Mouse (Mus musculus) liver, embryonic 14.5 days (tissue): Measurements from ENCODE around the gene Camsap3. TPM values are rescaled to one million over a fixed set of nuclear protein-coding genes. Genes with fewer than 3 reads are reported as not detected.

Source experiments
- ATAC-seq: fragments of 200-750 bp; cut with Nextera tagmentation; 2 replicates; pipeline ENCODE4 v1.8.0; 2017; ENCODE audit warnings: moderate number of reproducible peaks, mild to moderate bottlenecking, moderate library complexity; ENCODE audit not compliant: insufficient read depth
- DNase-seq, 3 experiments: peaks; one replicate each; pipeline ENCODE4 v3.0.0-alpha.2; 2012 to 2013; ENCODE audit warnings: low read depth in 3 of 3, low spot score in 3 of 3
- H3K27ac ChIP-seq: fragments of 300-500 bp; sonication (generic); 2 replicates; pipeline ENCODE4 v1.5.1; 2014; ENCODE audit warnings: moderate library complexity, mild to moderate bottlenecking, control low read depth, inconsistent platforms
- H3K27me3 ChIP-seq: fragments of 300-500 bp; sonication (generic); 2 replicates; pipeline ENCODE4 v1.6.1; 2014; ENCODE audit warnings: mild to moderate bottlenecking, low read length, moderate library complexity; ENCODE audit not compliant: control insufficient read depth, insufficient read depth
- H3K36me3 ChIP-seq: fragments of 300-500 bp; sonication (generic); replicated peaks from 2 replicates; pipeline ENCODE4 v1.6.1; 2014; ENCODE audit warnings: low read depth; ENCODE audit not compliant: control insufficient read depth, insufficient read depth
- H3K4me1 ChIP-seq, 2 experiments: fragments of 200-500 bp in 1 of 2; fragments of 300-500 bp in 1 of 2; sonication (generic) in 1 of 2; replicated peaks; 2 replicates each; pipeline ENCODE4 v1.6.1; 2012 to 2014; ENCODE audit warnings: antibody characterized with exemption in 1 of 2, inconsistent platforms in 1 of 2, low read length in 1 of 2; ENCODE audit not compliant: control insufficient read depth in 2 of 2, insufficient read depth in 2 of 2
- H3K4me2 ChIP-seq: fragments of 300-500 bp; sonication (generic); 2 replicates; pipeline ENCODE4 v1.6.1; 2014; ENCODE audit warnings: low read depth, mild to moderate bottlenecking, control low read depth, moderate library complexity
- H3K4me3 ChIP-seq, 2 experiments: fragments of 200-500 bp in 1 of 2; fragments of 300-500 bp in 1 of 2; sonication (generic) in 1 of 2; 2 replicates each; pipeline ENCODE4 v1.5.1; 2012 to 2014; ENCODE audit warnings: low read depth in 2 of 2, low read length in 2 of 2, mild to moderate bottlenecking in 2 of 2, control low read depth in 1 of 2, inconsistent platforms in 1 of 2, moderate library complexity in 1 of 2; ENCODE audit not compliant: insufficient read depth in 1 of 2
- H3K9ac ChIP-seq: fragments of 300-500 bp; sonication (generic); replicated peaks from 2 replicates; pipeline ENCODE4 v1.6.1; 2014; ENCODE audit warnings: mild to moderate bottlenecking, control low read depth, moderate library complexity
- H3K9me3 ChIP-seq: fragments of 300-500 bp; sonication (generic); 2 replicates; pipeline ENCODE4 v1.6.1; 2016; ENCODE audit warnings: low read length, mixed read lengths; ENCODE audit not compliant: control insufficient read depth
- CTCF ChIP-seq: IDR thresholded peaks from 2 replicates; pipeline ENCODE4 v1.5.1; 2016; ENCODE audit warnings: antibody characterized with exemption, low read depth, control low read depth
- EP300 ChIP-seq: IDR thresholded peaks from 2 replicates; pipeline ENCODE4 v1.6.1; 2016; ENCODE audit warnings: antibody characterized with exemption, low read depth
- WGBS: fragments of 180-500 bp; shearing (Covaris S2); extraction: QIAGEN DNeasy Blood & Tissue Kit; methylation state at CpG from one replicate; pipeline ENCODE4 v1.1.7; 2014; ENCODE audit not compliant: insufficient replicate concordance; 5-methylcytosine and 5-hydroxymethylcytosine counted together
- polyA plus RNA-seq, 2 experiments: library from polyadenylated mRNA; depleted of rRNA in 1 of 2; stranded (reverse) in 1 of 2; unstranded in 1 of 2; fragments of >200 nt; fragmentation: Nextera tagmentation in 1 of 2; extraction: Ambion mirVana in 1 of 2; gene quantifications; 2 replicates each; pipeline versions ENCODE4 v1.2.1 to v1.2.3; 2012 to 2014

Camsap3 gene
- polyA plus RNA-seq, 2 experiments, result 1.7 to 2.2 TPM

GRCm38 (mm10) chr8:3609046-3609815 lies 22.1 kb downstream of the Camsap3 start:
- H3K4me1 ChIP-seq, result no peaks in the 10 kb centered on the region
- WGBS, result 80% methylated on average over 12 of the region's 12 CpGs
- ATAC-seq, result no peak

GRCm38 (mm10) chr8:3609816-3610150 lies 22.7 kb downstream of the Camsap3 start:
- no peak for ATAC-seq
- Histone ChIP-seq H3K27me3 (no peaks in the 10 kb centered on the region), H3K4me1 (no peaks in the 10 kb centered on the region), H3K36me3 (peaks cover 49% of the 10 kb centered on the region), H3K4me2 (no peak overlapping the region), H3K9me3 (no peaks in the 10 kb centered on the region), H3K4me3 (no peak overlapping the region), H3K27ac (no peak overlapping the region), H3K9ac (no peak overlapping the region)
- TF ChIP-seq CTCF (no peak), EP300 (no peak)
- DNase-seq, result no peak
- 81% methylated on average over 6 of the region's 6 CpGs for WGBS

More at GRCm38 (mm10) chr8:3609046-3609815, 22.1 kb downstream of the Camsap3 start:
- DNase-seq, result no peak
- no peak overlapping the region for H3K9ac ChIP-seq
- H3K27ac ChIP-seq, result no peak overlapping the region
- TF ChIP-seq CTCF, result no peak
- TF ChIP-seq EP300, result no peak
- no peak overlapping the region for H3K4me2 ChIP-seq
- H3K4me3 ChIP-seq, result no peak overlapping the region
- peaks cover 45% of the 10 kb centered on the region for H3K36me3 ChIP-seq
- no peaks in the 10 kb centered on the region for H3K9me3 ChIP-seq
- H3K27me3 ChIP-seq, result no peaks in the 10 kb centered on the region

DNA sequence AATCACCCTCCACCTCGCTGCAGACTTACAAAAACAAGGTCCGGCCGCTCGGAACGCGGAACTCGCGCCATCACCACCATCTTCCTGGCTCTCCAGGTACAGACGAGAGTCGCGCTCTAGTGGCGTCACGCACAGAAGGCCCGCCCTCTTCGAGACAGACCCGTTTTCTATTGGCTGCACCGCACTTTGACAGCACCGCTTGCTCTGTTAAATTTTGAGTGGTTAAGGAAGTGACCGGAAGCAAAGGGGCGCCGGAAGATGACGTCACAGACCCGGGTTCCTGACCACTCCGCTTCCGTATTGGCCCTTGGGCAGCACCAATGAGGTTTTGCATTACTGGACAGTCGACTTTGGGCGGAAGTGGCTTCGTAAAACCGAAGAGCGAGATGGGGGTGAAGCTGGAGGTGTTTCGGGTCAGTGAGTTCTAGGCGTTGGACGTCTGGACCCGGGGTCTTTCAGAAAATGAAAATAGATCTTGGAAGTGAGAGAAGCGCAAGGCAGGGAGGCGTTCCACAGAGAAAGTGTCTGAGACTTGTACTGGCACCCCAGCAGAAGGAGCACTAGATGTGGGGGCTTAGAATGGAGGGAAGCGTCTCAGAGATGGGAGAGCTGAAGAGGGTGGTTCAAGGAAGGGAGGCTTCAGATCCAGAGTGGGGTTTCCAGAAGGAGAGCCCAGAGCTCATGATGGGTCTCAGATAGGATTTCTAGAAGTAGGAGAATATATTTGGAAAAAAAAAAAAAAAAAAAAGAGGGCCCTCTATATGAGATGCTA lies 34.3 kb downstream of the Camsap3 start, which contains the start of the genes Xab2 and Pet100:
Gene Xab2, minus strand, starts transcription at position 118 of the 772 bp plus-strand sequence.
Gene Pet100, plus strand, starts transcription at position 350 of the 772 bp plus-strand sequence.
- H3K4me3 ChIP-seq, result peak within 1 kb of the TSS; percentile 96 to 100
- peak; percentile 46 for TF ChIP-seq EP300
- TF ChIP-seq CTCF, result no peak
- peaks cover 8 to 13% of the 10 kb centered on the region in 2 experiments for H3K4me1 ChIP-seq
- peak within 1 kb of the TSS; percentile 82 for H3K9ac ChIP-seq
- WGBS, result under 1% methylated on average over 37 of the region's 37 CpGs
- no peaks in the 10 kb centered on the region for H3K9me3 ChIP-seq
- no peaks in the 10 kb centered on the region for H3K27me3 ChIP-seq
- peak; percentile 99 to 100 (median 100) for DNase-seq
- peaks cover 19% of the 10 kb centered on the region for H3K36me3 ChIP-seq
- ATAC-seq, result peak; percentile 97
- H3K27ac ChIP-seq, result peak within 1 kb of the TSS; percentile 19; the same call in 1 of the 2 replicates
- H3K4me2 ChIP-seq, result peak within 1 kb of the TSS; percentile 85

- H3K9ac ChIP-seq, result peak overlapping the region; percentile 72
Observed at GRCm38 (mm10) chr8:3622119-3622518, 35.0 kb downstream of the Camsap3 start.

GRCm38 (mm10) chr8:3625445-3625844 lies 38.4 kb downstream of the Camsap3 start, which contains the start of gene Pcp2:
Pcp2 (minus strand) TSS chr8:3625545.
- H3K27ac ChIP-seq, result no peak within 1 kb of the TSS
- TF ChIP-seq EP300 (no peak), CTCF (no peak)
- no peaks in the 10 kb centered on the region for H3K36me3 ChIP-seq
- no peak for DNase-seq
- WGBS, result 71% methylated on average over 1 of the region's 1 CpGs
- H3K9ac ChIP-seq, result no peak within 1 kb of the TSS
- no peak within 1 kb of the TSS for H3K4me2 ChIP-seq
- H3K9me3 ChIP-seq, result no peaks in the 10 kb centered on the region
- peaks cover 3 to 8% of the 10 kb centered on the region in 2 experiments; a peak in 3 of 4 replicates for H3K4me1 ChIP-seq
- H3K4me3 ChIP-seq, result no peak within 1 kb of the TSS
- H3K27me3 ChIP-seq, result no peaks in the 10 kb centered on the region; the same call in 1 of the 2 replicates
- no peak for ATAC-seq

More at GRCm38 (mm10) chr8:3622119-3622518, 35.0 kb downstream of the Camsap3 start:
- Histone ChIP-seq H3K27me3 (no peaks in the 10 kb centered on the region), H3K9me3 (no peaks in the 10 kb centered on the region), H3K4me1 (peaks cover 8 to 13% of the 10 kb centered on the region in 2 experiments), H3K36me3 (peaks cover 14% of the 10 kb centered on the region), H3K4me2 (peak overlapping the region; percentile 85), H3K27ac (no peak overlapping the region), H3K4me3 (peak overlapping the region; percentile 96 to 100)
- ATAC-seq (no peak), DNase-seq (no peak)
- whole genome bisulfite sequencing, result 59% methylated on average over 8 of the region's 8 CpGs
- TF ChIP-seq CTCF (no peak), EP300 (no peak)
